Mouse (Mus musculus): ENCODE data around the gene Nmrk2.

DNA sequence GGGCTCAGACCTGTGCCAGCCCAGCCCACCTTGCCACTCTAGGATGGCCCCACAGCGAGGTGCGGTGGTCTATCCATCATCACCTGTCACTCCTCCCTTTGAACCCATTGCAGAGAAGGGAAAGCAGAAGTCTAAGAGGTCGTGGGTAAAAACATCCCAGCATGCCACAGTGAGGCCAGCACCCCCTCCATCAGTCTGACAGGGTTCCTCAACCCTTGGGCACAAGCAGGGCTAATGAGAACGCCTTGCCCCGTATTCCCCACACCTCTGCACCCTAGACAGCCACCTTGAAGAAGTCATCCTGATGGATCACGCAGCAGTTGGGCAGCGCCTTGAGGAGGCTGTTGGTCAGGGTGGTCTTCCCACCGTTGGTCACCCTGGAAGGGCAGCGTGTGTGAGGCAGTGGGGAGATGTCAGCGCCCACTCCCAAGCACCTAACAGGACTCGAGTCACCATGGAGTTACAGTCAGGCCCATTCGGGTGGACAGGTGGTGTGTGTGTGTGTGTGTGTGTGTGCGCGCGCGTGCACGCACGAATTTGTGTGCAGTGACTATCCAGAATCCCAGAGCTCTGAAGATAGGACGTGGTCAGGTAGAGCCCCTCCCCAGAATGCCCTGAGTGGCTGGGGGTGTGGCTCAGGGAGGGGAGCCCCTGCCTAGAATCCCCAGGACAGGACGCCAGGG lies 1.1 kb downstream of the Nmrk2 start:
- TF ChIP-seq CTCF (IDR thresholded peaks at IDR 0.05; ENCODE audit: control insufficient read depth, insufficient read depth, insufficient replicate concordance, low read depth, low read length): no peak
- no peak for TF ChIP-seq POLR2A (IDR thresholded peaks at IDR 0.05; ENCODE audit: control insufficient read depth, low read depth, low read length)

All from testis, adult 2 months (tissue).